Mouse (Mus musculus) embryonic fibroblast, embryonic 13.5 days (primary cell): Measurements from ENCODE around the gene Cttn. TPM values are rescaled to one million over a fixed set of nuclear protein-coding genes. Genes with fewer than 3 reads are reported as not detected.
A peak's percentile ranks its signal among the peaks of the same experiment; 100 is the strongest.

ENCODE experiments used
- H3K27ac ChIP-seq: 2 replicates; pipeline ENCODE4 v1.5.1; 2012; ENCODE audit warnings: low read length, control low read depth, inconsistent platforms; ENCODE audit not compliant: insufficient read depth
- H3K4me1 ChIP-seq: 2 replicates; pipeline ENCODE4 v1.6.1; 2011; ENCODE audit warnings: low read length; ENCODE audit not compliant: control insufficient read depth, insufficient read depth
- H3K4me3 ChIP-seq: 2 replicates; pipeline ENCODE4 v1.5.1; 2011; ENCODE audit warnings: mild to moderate bottlenecking, control low read depth, low read length; ENCODE audit not compliant: insufficient read depth
- CTCF ChIP-seq: IDR thresholded peaks from 2 replicates; pipeline ENCODE4 v1.5.1; 2011; ENCODE audit warnings: mild to moderate bottlenecking, control low read depth, low read length, moderate library complexity, borderline replicate concordance; ENCODE audit not compliant: insufficient read depth
- POLR2A ChIP-seq: IDR thresholded peaks from 2 replicates; pipeline ENCODE4 v1.6.1; 2011; ENCODE audit warnings: low read depth, mild to moderate bottlenecking, control low read depth, low read length, moderate library complexity
- polyA plus RNA-seq: library from polyadenylated mRNA; stranded (reverse); fragments of >200 nt; gene quantifications from 2 replicates; pipeline ENCODE4 v1.2.4, GENCODE M21; 2011; ENCODE audit warnings: low read depth; ENCODE audit not compliant: missing spikeins, insufficient read length

Cttn gene
- polyA plus RNA-seq = 273 and 326 TPM in 2 replicates

DNA sequence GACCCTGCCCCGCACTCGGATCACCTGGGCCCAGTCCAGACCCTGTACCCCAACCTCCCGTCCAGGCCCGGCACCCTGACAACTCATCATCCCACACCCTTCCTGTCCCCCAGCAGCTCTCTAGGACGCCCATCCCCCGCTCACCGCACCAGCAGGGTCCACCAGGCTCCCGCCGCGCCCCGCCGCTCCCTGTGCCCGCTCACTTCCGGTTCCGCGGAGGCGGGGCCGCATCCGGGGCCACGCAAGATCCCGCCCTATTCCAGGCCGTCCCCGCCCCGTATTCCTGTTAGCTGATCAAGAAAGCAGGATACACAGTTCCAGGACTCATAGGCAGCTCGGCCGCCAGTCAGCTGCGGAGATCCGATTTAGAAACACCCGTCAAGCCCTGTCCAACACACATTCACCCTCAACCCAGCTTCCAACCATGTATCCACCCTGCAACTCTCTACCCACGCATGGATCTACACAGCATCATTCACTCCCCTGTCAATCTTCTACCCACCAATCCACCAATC, at the start of gene Cttn:
Gene Cttn (minus strand): TSS at position 465 of the 515 bp plus-strand sequence.
- Histone ChIP-seq H3K27ac (peak within 1 kb of the TSS; percentile 97), H3K4me1 (peaks cover 11% of the 10 kb centered on the region), H3K4me3 (peak within 1 kb of the TSS; percentile 62)
- no peak for TF ChIP-seq CTCF
- TF ChIP-seq POLR2A = peak; percentile 93

DNA sequence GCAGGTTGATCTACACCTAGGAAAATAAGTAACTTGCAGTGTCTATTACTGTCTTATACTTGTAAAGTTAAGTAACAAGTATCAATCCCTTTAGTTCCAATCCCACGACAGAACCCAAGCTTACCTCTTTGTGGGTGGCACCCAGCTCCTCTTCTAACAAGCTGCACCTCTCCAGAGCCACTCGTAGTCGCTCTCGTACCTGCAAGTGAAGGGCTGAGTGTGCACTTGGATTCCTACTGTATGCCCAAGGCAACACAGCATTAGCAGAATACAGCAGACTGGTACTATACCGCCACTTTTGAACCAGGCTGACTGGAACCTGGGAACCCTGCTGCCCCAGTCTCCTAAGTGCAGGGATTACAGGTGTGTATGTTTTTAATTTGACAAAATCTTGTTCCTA, 49.0 kb upstream of the Cttn start:
- TF ChIP-seq POLR2A = no peak
- Histone ChIP-seq H3K4me3 (no peak overlapping the region), H3K4me1 (no peaks in the 10 kb centered on the region), H3K27ac (no peak overlapping the region)

DNA sequence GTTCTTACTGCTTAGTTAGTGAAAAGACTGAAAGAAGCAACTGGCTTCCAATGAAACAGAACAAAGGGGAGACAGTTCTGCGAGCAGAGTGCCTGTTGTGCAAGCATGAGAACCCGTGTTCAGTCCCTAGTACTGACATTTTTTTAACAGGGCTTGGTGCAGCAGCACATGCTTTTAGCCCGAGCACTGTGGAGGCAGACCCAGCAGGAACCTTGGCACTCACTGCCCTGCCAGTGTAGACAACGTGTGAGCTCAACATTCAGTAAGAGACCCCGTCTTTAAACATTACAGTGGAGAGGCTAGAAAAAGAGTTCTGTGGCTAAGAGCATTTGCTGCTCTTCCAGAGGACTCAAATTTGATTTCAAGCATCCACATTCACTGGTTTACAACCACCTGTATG, 45.9 kb upstream of the Cttn start:
- no peaks in the 10 kb centered on the region for H3K4me1 ChIP-seq

DNA sequence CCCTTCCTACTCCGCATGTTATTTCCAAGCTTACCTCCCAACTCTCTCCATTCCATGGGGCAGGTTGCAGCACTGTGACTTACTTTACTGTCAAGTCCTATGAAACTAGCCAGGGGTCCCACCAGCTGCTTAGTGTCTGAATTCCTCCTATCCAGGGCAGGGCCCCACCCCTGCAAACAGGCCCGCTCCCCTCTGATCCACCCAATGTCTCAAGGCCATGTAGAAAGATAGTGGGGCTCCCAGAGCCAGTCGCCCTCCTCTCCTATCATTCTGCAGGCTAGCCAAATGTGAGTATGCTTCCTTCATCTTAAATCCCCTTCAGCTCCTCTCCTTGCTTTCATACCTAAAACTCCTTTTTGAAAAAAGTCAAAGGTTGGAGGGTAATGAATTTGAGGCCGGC, 38.3 kb upstream of the Cttn start:
- H3K27ac ChIP-seq = no peak overlapping the region
- H3K4me3 ChIP-seq = no peak overlapping the region
- TF ChIP-seq CTCF = no peak
- TF ChIP-seq POLR2A = no peak
- H3K4me1 ChIP-seq = no peaks in the 10 kb centered on the region

More for the DNA sequence above, 45.9 kb upstream of the Cttn start:
- no peak overlapping the region for H3K27ac ChIP-seq
- TF ChIP-seq POLR2A (no peak), CTCF (no peak)
- no peak overlapping the region for H3K4me3 ChIP-seq

DNA sequence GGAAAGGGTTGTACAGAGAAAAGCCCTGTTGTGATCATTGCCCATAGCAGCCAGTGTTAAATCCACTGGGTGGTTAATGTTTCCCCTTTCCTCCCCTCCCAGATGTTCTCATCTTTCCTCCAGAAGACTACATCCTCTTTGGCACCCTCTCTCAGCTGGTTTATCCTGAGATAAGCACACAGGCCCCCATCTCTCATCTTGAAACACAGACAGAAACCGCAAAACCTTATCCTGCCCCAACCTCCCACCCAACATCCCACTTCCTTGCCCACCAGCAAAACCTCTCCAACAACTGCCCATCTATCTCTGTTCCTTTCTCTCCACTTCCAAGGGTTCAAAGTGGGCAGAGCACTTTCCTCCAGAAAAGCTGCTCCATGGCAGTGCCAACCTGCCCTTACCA, 36.0 kb upstream of the Cttn start:
- H3K4me3 ChIP-seq = no peak overlapping the region
- no peaks in the 10 kb centered on the region for H3K4me1 ChIP-seq
- H3K27ac ChIP-seq = no peak overlapping the region
- TF ChIP-seq POLR2A (no peak), CTCF (no peak)

DNA sequence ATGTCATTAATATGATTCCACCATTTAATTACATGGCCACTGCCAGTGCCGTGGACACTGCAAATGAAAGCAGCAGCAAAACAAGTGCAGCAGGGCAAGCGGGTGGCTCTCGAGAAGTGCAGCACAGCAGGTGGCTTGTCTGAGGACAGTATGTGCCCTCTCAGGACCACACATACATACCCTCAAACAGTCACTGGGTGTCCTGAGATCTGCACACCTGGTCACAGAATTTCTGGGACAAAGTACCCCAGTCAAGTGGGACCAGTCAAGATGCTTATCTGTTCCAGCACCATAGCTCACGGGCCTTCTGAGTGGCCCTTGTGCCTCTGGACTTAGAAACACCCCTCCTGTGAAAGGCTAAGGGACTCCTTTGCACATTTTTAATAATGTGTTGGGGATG, 33.1 kb upstream of the Cttn start:
- Histone ChIP-seq H3K4me1 (no peaks in the 10 kb centered on the region), H3K27ac (no peak overlapping the region), H3K4me3 (no peak overlapping the region)
- no peak for TF ChIP-seq CTCF
- no peak for TF ChIP-seq POLR2A

DNA sequence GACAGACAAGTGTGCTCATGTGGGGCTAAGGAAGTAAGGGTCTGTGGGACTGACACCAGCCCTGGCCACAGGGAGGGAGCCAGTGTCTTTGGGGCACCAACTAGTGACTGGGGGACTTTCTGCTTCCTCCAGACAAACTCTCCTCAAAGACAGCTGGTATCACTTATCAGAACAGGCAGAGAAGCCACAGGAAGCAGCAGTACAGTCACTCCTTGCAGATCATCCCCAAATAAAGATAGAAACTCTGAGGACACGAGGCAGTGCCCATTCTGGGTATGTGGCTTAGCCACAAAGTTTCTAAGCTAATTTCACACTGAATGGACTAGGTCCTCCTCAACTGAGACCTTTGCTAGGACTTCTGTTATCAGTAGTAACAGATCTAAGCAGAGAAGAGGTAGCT, 22.1 kb upstream of the Cttn start:
- Histone ChIP-seq H3K4me3 (no peak overlapping the region), H3K4me1 (no peaks in the 10 kb centered on the region), H3K27ac (no peak overlapping the region)
- TF ChIP-seq POLR2A (no peak), CTCF (no peak)

DNA sequence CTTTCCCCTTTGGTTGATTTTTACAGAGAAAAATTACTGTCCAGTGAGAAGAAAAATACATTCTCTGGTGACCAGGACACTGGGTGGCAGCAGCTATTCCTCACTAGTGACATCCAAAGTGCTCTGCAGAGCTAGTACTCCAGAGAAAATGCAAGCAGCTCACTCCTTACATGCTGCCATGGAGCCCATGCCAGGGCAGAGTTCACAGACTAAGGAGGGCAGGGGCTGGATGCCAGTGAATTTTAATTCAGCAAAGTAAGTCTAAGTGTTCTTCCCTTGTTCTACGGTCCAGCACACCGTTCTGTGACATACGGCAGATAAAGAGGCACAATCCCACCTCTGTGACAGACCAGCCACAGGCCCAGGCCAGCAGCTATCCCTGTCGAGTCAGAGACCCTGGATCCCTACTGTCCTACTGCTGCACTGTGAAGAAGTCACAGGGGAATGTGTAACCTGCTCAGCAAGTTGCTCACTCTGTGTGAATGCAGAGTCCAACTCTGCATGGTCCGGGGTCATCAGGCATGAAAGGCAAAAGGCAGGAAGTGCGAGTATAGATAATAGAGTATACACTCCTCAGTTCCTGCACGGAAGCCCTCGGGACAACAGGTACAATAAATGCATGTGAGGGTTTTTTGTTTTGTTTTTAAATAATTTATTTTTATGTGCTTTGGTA, 19.5 kb upstream of the Cttn start:
- H3K4me3 ChIP-seq = no peak overlapping the region
- H3K27ac ChIP-seq = no peak overlapping the region
- TF ChIP-seq CTCF = no peak
- no peak for TF ChIP-seq POLR2A
- no peaks in the 10 kb centered on the region for H3K4me1 ChIP-seq

DNA sequence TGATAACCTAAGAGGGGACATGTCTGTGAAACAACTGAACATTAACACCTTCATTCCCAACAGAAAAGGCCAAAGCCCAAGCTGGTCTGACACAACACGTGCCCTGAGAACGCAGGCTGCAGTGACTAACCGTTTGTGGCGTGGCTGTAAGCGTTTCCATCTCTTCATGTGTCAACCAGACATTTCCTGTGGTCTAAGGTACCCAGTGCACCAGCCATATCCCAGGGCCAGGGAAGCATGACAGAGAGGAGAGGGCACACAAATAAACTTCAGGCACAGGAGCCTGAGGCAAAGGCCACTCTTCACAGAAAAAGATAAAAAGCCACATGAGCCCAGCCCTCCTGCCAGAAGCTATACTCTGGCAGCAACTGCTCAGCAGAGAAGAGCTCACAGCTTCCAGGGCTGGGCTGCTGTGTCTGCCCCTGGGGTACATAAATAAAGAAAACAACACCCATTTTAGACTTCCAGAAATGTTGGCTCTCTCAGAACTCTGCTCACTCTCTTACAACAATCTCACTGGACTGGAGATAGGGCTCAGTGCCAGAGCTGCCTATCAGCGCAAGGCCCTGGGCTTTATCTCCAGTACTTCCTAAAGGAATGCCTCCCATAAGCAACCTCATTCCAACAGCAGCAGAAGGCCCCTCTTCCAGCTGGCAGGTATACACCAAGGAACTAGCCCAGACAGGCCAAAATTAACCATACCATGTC, 18.4 kb upstream of the Cttn start:
- TF ChIP-seq POLR2A = no peak
- no peak for TF ChIP-seq CTCF
- Histone ChIP-seq H3K4me3 (no peak overlapping the region), H3K27ac (peak overlapping the region; percentile 41), H3K4me1 (no peaks in the 10 kb centered on the region)

DNA sequence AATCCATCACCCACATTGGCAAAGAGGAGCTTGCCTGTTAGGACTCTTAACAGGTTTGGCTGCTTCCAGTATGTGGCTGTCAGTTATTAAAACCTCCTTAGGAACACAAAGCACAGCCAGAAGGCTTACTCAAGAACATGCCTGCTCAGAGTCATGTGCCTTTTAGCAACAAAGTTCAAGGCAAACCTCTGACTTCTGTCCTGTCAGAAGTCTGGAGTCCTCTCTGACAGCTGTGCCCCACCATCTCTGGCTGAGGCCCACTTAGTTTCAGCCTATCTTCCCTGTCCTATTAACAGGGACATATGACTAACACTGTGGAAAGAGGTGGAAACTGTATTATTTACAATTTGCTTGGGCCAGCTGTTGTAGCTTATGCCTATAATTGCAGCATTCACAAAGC, 9.5 kb upstream of the Cttn start:
- TF ChIP-seq POLR2A (no peak), CTCF (no peak)
- H3K27ac ChIP-seq = no peak overlapping the region
- H3K4me1 ChIP-seq = no peaks in the 10 kb centered on the region
- H3K4me3 ChIP-seq = no peak overlapping the region
